Mouse (Mus musculus): Measurements from ENCODE around the gene Gm5799. TPM values are rescaled to one million over a fixed set of nuclear protein-coding genes. Genes with fewer than 3 reads are reported as not detected.
A peak's percentile ranks its signal among the peaks of the same experiment; 100 is the strongest.
"Not testable (repeated sequence)": the region's sequence is repeated elsewhere in the genome, so short reads cannot be mapped to it uniquely, and the experiment has no call there.

Gm5799 gene
- total RNA-seq (2015; ENCODE audit: low replicate concordance) (not detected in 2 replicates), total RNA-seq (2017; ENCODE audit: low replicate concordance) (not detected in 2 replicates)

DNA sequence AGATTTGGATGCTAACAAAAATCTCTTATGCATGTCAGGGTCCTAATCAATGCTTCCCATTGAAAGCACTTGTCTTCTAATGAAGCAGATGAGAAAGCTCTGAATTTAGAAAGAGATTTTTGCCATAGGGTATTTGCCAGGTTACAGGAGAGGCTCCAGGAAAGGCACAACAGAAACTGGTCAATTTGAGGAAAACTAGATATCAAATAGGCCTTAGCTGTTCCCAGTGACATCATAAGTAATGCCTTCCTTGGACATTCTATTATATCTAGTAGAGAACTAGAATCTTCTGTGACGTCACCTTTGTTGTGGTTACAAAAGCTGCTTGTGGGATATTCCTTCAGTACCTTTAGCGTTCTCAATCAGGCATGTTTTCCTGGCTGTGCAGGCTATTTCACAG lies at the start of gene Gm5799:
TSS of gene Gm5799 (plus strand) at position 301 of the 400 bp plus-strand sequence.
- not testable (repeated sequence) for ATAC-seq (replicated peaks; ENCODE audit: low FRiP score, poor library complexity, severe bottlenecking)

DNA sequence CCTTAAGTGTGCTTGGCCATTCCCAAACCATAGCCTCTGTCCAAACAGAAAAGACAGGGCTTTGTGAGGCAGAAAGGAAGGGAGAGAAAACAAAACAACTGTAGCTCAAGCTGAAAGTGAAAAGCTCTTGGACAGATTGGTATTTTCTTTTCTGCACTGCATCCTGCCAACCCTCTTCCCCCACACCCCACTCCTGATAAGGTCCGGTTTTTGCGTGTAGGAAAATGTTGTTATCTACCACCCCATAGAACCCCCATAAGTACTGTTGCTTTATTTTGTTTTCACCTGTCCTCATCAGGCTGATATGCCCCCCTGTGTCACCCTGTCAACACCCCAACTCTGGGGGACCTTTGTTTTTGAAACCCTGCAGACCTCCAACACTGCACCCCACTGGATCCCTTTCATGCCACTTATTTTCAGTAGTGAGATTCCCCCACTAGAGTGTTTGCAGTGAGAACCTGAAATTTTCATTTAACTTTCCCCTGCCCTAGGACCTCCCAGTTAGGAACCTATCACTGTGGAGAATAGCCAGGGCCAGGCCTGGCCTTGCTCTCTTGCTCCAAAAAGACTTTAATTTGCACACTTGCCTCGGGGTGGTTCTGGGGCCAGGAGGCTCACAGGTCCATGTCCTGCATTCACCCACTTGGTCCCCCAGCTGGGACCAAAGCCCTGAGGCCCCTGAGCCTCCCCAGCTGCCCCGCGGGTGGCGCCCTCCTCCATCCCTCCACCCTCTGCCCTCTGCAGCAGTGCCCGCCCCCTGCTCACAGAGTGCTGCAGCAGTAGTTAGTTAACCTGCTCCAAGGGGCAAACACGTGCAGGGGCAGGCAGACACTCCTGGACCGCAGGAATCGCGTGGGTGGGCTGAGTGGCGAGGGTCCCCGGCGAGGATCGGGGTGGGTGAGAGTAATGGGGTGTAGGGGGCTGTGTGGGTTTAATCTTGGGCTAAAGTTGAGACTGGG lies 12.0 kb upstream of the Gm5799 start:
- ATAC-seq (replicated peaks; ENCODE audit: low FRiP score, poor library complexity, severe bottlenecking): 0 out of 2 replicates have a peak, but pooled peaks have one; percentile 34

DNA sequence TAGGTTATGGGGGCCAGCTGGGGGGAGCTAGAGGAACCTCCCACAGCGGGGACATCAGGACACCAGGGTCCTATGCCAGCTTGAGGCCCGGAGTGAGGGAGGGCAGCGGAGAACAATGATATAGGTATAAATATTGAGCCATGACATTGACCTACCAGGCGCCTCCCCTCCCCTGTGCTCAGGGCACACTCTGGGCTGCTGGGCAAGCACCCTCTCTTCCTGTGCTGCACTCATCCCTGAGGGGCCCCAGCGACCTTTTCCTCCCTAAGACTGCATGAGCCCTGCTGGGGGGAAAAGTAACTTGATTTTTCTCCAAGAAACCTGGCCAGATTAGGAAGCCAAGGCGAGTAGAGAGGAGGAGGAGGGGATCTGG lies 11.4 kb upstream of the Gm5799 start:
- ATAC-seq (replicated peaks; ENCODE audit: low FRiP score, poor library complexity, severe bottlenecking): not testable (repeated sequence)

DNA sequence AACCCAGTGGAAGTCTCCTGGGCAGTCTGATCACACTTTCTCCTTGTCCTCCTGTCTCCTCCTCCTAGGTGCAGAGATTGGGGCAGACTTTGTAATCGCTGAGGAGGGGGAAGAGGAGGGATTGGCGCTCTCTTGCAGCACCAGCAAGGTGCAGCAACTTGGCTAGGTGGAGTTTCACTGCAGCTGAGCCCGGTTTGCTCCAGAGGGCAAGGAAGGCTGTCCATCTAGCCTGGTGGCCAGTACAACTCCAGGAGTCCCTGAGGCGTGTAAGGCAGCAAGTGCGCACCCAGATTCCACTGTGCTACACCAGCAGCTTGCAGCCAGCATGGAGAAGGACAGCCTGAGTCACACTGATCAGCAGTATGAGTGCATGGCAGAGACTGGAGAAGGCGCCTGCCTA lies 11.0 kb upstream of the Gm5799 start:
- ATAC-seq (replicated peaks; ENCODE audit: low FRiP score, poor library complexity, severe bottlenecking): not testable (repeated sequence)

DNA sequence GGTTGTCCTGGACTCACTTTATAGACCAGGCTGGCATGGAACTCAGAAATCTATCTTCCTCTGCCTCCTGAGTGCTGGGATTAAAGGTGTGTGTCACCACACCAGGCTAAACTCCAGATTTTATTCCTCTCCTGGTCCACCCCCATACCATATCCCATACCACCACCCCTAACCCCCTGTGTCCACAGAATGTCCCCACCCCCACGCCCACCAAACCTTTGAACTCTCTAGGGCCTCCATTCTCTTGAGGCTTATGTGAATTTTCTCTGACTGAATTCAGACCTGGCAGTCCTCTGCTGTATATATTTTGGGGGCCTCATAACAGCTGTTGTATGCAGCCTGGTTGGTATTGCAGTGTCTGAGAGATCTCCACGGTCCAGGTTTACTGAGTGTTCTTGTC lies 5.2 kb upstream of the Gm5799 start:
- ATAC-seq (replicated peaks; ENCODE audit: low FRiP score, poor library complexity, severe bottlenecking): not testable (repeated sequence)

DNA sequence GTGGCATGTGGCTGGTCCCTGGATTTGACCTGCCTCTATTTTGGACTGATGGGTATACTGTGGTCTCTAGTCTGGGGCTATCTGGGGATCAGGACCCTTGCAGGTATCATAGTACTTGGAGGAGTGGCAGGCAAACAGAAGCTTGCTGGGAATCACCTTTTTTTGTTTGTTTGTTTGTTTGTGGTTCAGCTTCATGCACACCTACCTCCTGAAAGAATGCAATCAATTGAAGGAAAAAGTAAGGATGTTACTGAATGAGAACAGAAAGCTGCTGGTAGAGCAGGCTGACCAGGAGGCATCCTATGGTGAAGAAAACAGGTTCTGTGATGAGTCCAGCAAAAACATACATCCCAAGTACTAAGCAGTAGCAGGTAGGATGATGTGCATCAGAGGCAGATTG lies 2.9 kb downstream of the Gm5799 start:
- ATAC-seq (replicated peaks; ENCODE audit: low FRiP score, poor library complexity, severe bottlenecking): not testable (repeated sequence)

DNA sequence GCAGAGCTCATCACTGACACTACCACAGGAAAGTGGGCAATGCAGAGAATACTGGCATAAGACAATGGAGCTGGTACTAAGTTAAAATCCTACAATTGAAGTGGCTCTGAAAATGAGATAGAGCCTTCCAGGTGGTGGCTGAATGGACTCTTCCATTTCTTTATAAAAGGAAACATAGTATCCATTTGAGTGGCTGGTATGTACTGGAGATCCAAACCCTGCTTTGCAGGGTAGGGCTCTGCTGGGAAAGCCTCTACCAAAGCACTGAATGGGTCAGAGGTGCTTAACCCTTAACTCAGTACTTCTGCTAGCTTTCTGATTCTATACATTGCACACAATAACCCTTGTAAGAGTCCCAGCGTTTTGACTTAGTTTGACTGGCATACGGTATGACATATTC lies 8.9 kb downstream of the Gm5799 start:
- ATAC-seq (replicated peaks; ENCODE audit: low FRiP score, poor library complexity, severe bottlenecking): not testable (repeated sequence)

DNA sequence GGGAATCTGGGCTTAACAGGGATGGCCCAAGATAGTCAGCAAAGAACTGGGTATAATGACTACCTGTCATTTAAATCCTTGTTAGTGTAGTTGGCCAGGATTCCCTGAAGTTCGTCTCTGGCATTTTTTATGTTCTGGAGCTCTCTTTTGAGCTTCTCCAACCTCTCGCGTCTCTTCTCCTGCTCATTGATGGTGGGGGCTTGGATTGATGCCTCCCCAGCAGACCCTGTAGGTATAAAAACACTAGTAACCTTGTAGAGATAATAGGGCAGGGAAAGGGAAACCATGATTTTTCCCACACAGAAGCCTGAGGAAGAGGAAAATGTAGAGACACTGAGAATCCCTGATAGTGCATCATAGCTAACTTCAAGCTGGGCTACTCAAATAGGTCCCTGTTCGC lies 34.6 kb downstream of the Gm5799 start:
- not testable (repeated sequence) for ATAC-seq (replicated peaks; ENCODE audit: low FRiP score, poor library complexity, severe bottlenecking)

DNA sequence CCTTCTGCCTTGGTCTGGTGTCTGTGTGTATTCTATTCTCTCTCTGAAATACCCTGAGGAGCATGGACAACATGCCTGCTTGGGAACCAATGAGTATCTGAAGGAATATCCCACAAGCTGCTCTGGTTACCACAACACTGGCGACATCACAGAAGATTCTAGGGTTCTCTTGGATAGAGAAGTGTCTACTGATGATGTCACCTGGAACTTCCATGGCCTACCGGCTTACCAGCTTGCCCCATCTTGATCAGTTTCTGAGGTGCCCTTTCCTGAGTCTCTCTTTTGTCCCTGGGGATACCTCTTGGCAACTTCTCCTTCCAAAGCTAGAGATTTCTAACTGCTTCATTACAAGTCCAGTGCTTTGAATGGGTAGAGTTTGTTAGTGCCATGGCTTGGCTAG lies 35.7 kb downstream of the Gm5799 start, which contains the start of gene Gm17654:
TSS of gene Gm17654 (minus strand) at position 101 of the 400 bp plus-strand sequence.
- not testable (repeated sequence) for ATAC-seq (replicated peaks; ENCODE audit: low FRiP score, poor library complexity, severe bottlenecking)

Other genes with a start within 250 kb of the Gm5799 start
- not detected in 2 replicates for gene Gm8127, start 249.7 kb upstream of the Gm5799 start, total RNA-seq (2015; ENCODE audit: low replicate concordance)
- gene Gm8127, start 249.7 kb upstream of the Gm5799 start, total RNA-seq (2017; ENCODE audit: low replicate concordance): not detected in 2 replicates
- not detected in 2 replicates for gene 1700001F09Rik, start 195.8 kb upstream of the Gm5799 start, total RNA-seq (2015; ENCODE audit: low replicate concordance)
- not detected in 2 replicates for gene 1700001F09Rik, start 195.8 kb upstream of the Gm5799 start, total RNA-seq (2017; ENCODE audit: low replicate concordance)
- not detected in 2 replicates for gene Gm8138, start 127.2 kb upstream of the Gm5799 start, total RNA-seq (2015; ENCODE audit: low replicate concordance)
- not detected in 2 replicates for gene Gm8138, start 127.2 kb upstream of the Gm5799 start, total RNA-seq (2017; ENCODE audit: low replicate concordance)
- gene Gm17654, start 35.6 kb downstream of the Gm5799 start, total RNA-seq (2015; ENCODE audit: low replicate concordance): not detected in 2 replicates
- gene Gm17654, start 35.6 kb downstream of the Gm5799 start, total RNA-seq (2017; ENCODE audit: low replicate concordance): not detected in 2 replicates
- not detected in 2 replicates for gene Gm10375, start 64.4 kb downstream of the Gm5799 start, total RNA-seq (2015; ENCODE audit: low replicate concordance)
- gene Gm10375, start 64.4 kb downstream of the Gm5799 start, total RNA-seq (2017; ENCODE audit: low replicate concordance): not detected in 2 replicates
- not detected in 2 replicates for gene Gm8165, start 133.6 kb downstream of the Gm5799 start, total RNA-seq (2015; ENCODE audit: low replicate concordance)
- not detected in 2 replicates for gene Gm8165, start 133.6 kb downstream of the Gm5799 start, total RNA-seq (2017; ENCODE audit: low replicate concordance)
- not detected in 2 replicates for gene Gm7324, start 154.3 kb downstream of the Gm5799 start, total RNA-seq (2015; ENCODE audit: low replicate concordance)
- gene Gm7324, start 154.3 kb downstream of the Gm5799 start, total RNA-seq (2017; ENCODE audit: low replicate concordance): 3.2 TPM in 1 of 2 replicates, not detected in the other
- not detected in 2 replicates for gene Gm16506, start 183.9 kb downstream of the Gm5799 start, total RNA-seq (2015; ENCODE audit: low replicate concordance)
- gene Gm16506, start 183.9 kb downstream of the Gm5799 start, total RNA-seq (2017; ENCODE audit: low replicate concordance): not detected in 2 replicates
- not detected in 2 replicates for gene Gm6526, start 204.3 kb downstream of the Gm5799 start, total RNA-seq (2015; ENCODE audit: low replicate concordance)
- not detected in 2 replicates for gene Gm6526, start 204.3 kb downstream of the Gm5799 start, total RNA-seq (2017; ENCODE audit: low replicate concordance)
- not detected in 2 replicates for gene Gm8180, start 241.2 kb downstream of the Gm5799 start, total RNA-seq (2015; ENCODE audit: low replicate concordance)
- not detected in 2 replicates for gene Gm8180, start 241.2 kb downstream of the Gm5799 start, total RNA-seq (2017; ENCODE audit: low replicate concordance)